Mouse (Mus musculus) limb, embryonic 11.5 days (tissue): ENCODE data around the gene Insig2. TPM values are rescaled to one million over a fixed set of nuclear protein-coding genes. Genes with fewer than 3 reads are reported as not detected.

ENCODE experiments used
- ATAC-seq: fragments of 200-750 bp; cut with Nextera tagmentation; 2 replicates; pipeline ENCODE4 v1.8.0; 2017; ENCODE audit warnings: low read depth; ENCODE audit not compliant: insufficient number of reproducible peaks, low FRiP score, low TSS enrichment
- DNase-seq: peaks from one replicate; pipeline ENCODE4 v3.0.0-alpha.2; 2015; ENCODE audit warnings: low spot score
- H3K27ac ChIP-seq: fragments of 300-500 bp; sonication (generic); replicated peaks from 2 replicates; pipeline ENCODE4 v1.5.1; 2014; ENCODE audit warnings: low read depth, mild to moderate bottlenecking, low read length
- H3K27me3 ChIP-seq: fragments of 300-500 bp; sonication (generic); 2 replicates; pipeline ENCODE4 v1.6.1; 2014; ENCODE audit warnings: mild to moderate bottlenecking, low read length, mixed read lengths; ENCODE audit not compliant: control insufficient read depth, insufficient read depth
- H3K36me3 ChIP-seq: fragments of 300-500 bp; sonication (generic); 2 replicates; pipeline ENCODE4 v1.6.1; 2014; ENCODE audit warnings: mild to moderate bottlenecking, low read length, moderate library complexity, mixed read lengths; ENCODE audit not compliant: control insufficient read depth, insufficient read depth
- H3K4me1 ChIP-seq: fragments of 300-500 bp; sonication (generic); 2 replicates; pipeline ENCODE4 v1.6.1; 2014; ENCODE audit warnings: low read length, mixed read lengths; ENCODE audit not compliant: control insufficient read depth, insufficient read depth
- H3K4me2 ChIP-seq: fragments of 300-500 bp; sonication (generic); 2 replicates; pipeline ENCODE4 v1.6.1; 2014; ENCODE audit warnings: low read depth, mild to moderate bottlenecking, moderate library complexity; ENCODE audit not compliant: severe bottlenecking
- H3K4me3 ChIP-seq: fragments of 300-500 bp; sonication (generic); 2 replicates; pipeline ENCODE4 v1.5.1; 2014; ENCODE audit warnings: low read depth, low read length
- H3K9ac ChIP-seq: fragments of 300-500 bp; sonication (generic); 2 replicates; pipeline ENCODE4 v1.6.1; 2014; ENCODE audit warnings: mild to moderate bottlenecking, low read length
- H3K9me3 ChIP-seq: fragments of 300-500 bp; sonication (generic); 2 replicates; pipeline ENCODE4 v1.6.1; 2016; ENCODE audit warnings: low read length; ENCODE audit not compliant: control insufficient read depth
- WGBS: fragments of 180-500 bp; shearing (Covaris S2); extraction: QIAGEN DNeasy Blood & Tissue Kit; methylation state at CpG from one replicate; pipeline ENCODE4 v1.1.7; 2014; 5-methylcytosine and 5-hydroxymethylcytosine counted together
- polyA plus RNA-seq: library from polyadenylated mRNA; unstranded; fragments of >200 nt; fragmentation: Nextera tagmentation; extraction: Ambion mirVana; gene quantifications from 2 replicates; pipeline ENCODE4 v1.2.1, GENCODE M21; 2014

Gene Insig2
- polyA plus RNA-seq, 1 experiment from 2014 or later = 17.0 TPM

- H3K27me3 ChIP-seq = no peaks in the 10 kb centered on the region
Observed at GRCm38 (mm10) chr1:121313181-121313580, 19.2 kb downstream of the Insig2 start.

GRCm38 (mm10) chr1:121312326-121312725 is 20.1 kb downstream of the Insig2 start:
- H3K27ac ChIP-seq = no peak overlapping the region
- DNase-seq = no peak
- no peaks in the 10 kb centered on the region for H3K27me3 ChIP-seq
- 83% methylated on average over 4 of the region's 4 CpGs for WGBS
- no peaks in the 10 kb centered on the region for H3K4me1 ChIP-seq
- H3K9ac ChIP-seq = no peak overlapping the region
- H3K9me3 ChIP-seq = no peaks in the 10 kb centered on the region
- ATAC-seq = no peak
- H3K36me3 ChIP-seq = no peaks in the 10 kb centered on the region
- H3K4me2 ChIP-seq = no peak overlapping the region
- H3K4me3 ChIP-seq = no peak overlapping the region

More at GRCm38 (mm10) chr1:121313181-121313580, 19.2 kb downstream of the Insig2 start:
- Histone ChIP-seq H3K4me2 (no peak overlapping the region), H3K27ac (no peak overlapping the region), H3K9me3 (no peaks in the 10 kb centered on the region), H3K9ac (no peak overlapping the region), H3K4me1 (no peaks in the 10 kb centered on the region), H3K4me3 (no peak overlapping the region), H3K36me3 (no peaks in the 10 kb centered on the region)
- 92% methylated on average over 1 of the region's 1 CpGs for WGBS
- DNase-seq = no peak
- no peak for ATAC-seq

- DNase-seq = no peak
- H3K36me3 ChIP-seq = no peaks in the 10 kb centered on the region
- WGBS = 92% methylated on average over 5 of the region's 5 CpGs
- ATAC-seq = no peak
- H3K27ac ChIP-seq = no peak overlapping the region
- no peaks in the 10 kb centered on the region for H3K27me3 ChIP-seq
- H3K4me3 ChIP-seq = no peak overlapping the region
- no peak overlapping the region for H3K9ac ChIP-seq
- no peaks in the 10 kb centered on the region for H3K4me1 ChIP-seq
- H3K9me3 ChIP-seq = no peaks in the 10 kb centered on the region
- H3K4me2 ChIP-seq = no peak overlapping the region
Observed at GRCm38 (mm10) chr1:121296717-121297255, 35.6 kb downstream of the Insig2 start.

- no peak for DNase-seq
- no peak overlapping the region for H3K4me2 ChIP-seq
- no peak overlapping the region for H3K9ac ChIP-seq
- no peaks in the 10 kb centered on the region for H3K4me1 ChIP-seq
- no peak overlapping the region for H3K4me3 ChIP-seq
- H3K9me3 ChIP-seq = no peaks in the 10 kb centered on the region
- no peaks in the 10 kb centered on the region for H3K27me3 ChIP-seq
- H3K27ac ChIP-seq = no peak overlapping the region
- no peaks in the 10 kb centered on the region for H3K36me3 ChIP-seq
- ATAC-seq = no peak
- WGBS = 84% methylated on average over 3 of the region's 3 CpGs
Observed at GRCm38 (mm10) chr1:121293571-121293970, 38.8 kb downstream of the Insig2 start.

- ATAC-seq = no peak
- H3K36me3 ChIP-seq = no peaks in the 10 kb centered on the region
- H3K27ac ChIP-seq = no peak overlapping the region
- no peaks in the 10 kb centered on the region for H3K27me3 ChIP-seq
- no peak overlapping the region for H3K4me3 ChIP-seq
- no peak overlapping the region for H3K4me2 ChIP-seq
- no peaks in the 10 kb centered on the region for H3K9me3 ChIP-seq
- H3K9ac ChIP-seq = no peak overlapping the region
- no peak for DNase-seq
- H3K4me1 ChIP-seq = no peaks in the 10 kb centered on the region
- WGBS = 82% methylated on average over 10 of the region's 10 CpGs
Observed at GRCm38 (mm10) chr1:121290841-121291240, 41.5 kb downstream of the Insig2 start.

GRCm38 (mm10) chr1:121290340-121290739 is 42.0 kb downstream of the Insig2 start:
- no peaks in the 10 kb centered on the region for H3K4me1 ChIP-seq
- ATAC-seq (no peak), DNase-seq (no peak)
- no peaks in the 10 kb centered on the region for H3K27me3 ChIP-seq
- no peaks in the 10 kb centered on the region for H3K36me3 ChIP-seq
- H3K9ac ChIP-seq = no peak overlapping the region
- WGBS = 64% methylated on average over 5 of the region's 5 CpGs
- no peak overlapping the region for H3K4me2 ChIP-seq
- no peaks in the 10 kb centered on the region for H3K9me3 ChIP-seq
- H3K4me3 ChIP-seq = no peak overlapping the region
- H3K27ac ChIP-seq = no peak overlapping the region

- WGBS = 90% methylated on average over 2 of the region's 2 CpGs
- Histone ChIP-seq H3K4me2 (no peak overlapping the region), H3K9ac (no peak overlapping the region), H3K4me1 (no peaks in the 10 kb centered on the region), H3K27me3 (no peaks in the 10 kb centered on the region), H3K4me3 (no peak overlapping the region), H3K36me3 (no peaks in the 10 kb centered on the region), H3K9me3 (no peaks in the 10 kb centered on the region), H3K27ac (no peak overlapping the region)
- no peak for ATAC-seq
- no peak for DNase-seq
Observed at GRCm38 (mm10) chr1:121284197-121284596, 48.2 kb downstream of the Insig2 start.

- WGBS = 84% methylated on average over 1 of the region's 1 CpGs
- Histone ChIP-seq H3K9me3 (no peaks in the 10 kb centered on the region), H3K4me1 (no peaks in the 10 kb centered on the region), H3K27me3 (no peaks in the 10 kb centered on the region), H3K27ac (no peak overlapping the region), H3K36me3 (no peaks in the 10 kb centered on the region), H3K4me3 (no peak overlapping the region), H3K9ac (no peak overlapping the region), H3K4me2 (no peak overlapping the region)
- ATAC-seq = no peak
- no peak for DNase-seq
Observed at GRCm38 (mm10) chr1:121280501-121280900, 51.9 kb downstream of the Insig2 start.

GRCm38 (mm10) chr1:121278370-121278769 is 54.0 kb downstream of the Insig2 start:
- 81% methylated on average over 3 of the region's 3 CpGs for WGBS
- H3K27ac ChIP-seq = no peak overlapping the region
- H3K4me1 ChIP-seq = no peaks in the 10 kb centered on the region
- H3K4me2 ChIP-seq = no peak overlapping the region
- no peaks in the 10 kb centered on the region for H3K9me3 ChIP-seq
- DNase-seq (no peak), ATAC-seq (no peak)
- no peaks in the 10 kb centered on the region for H3K27me3 ChIP-seq
- H3K4me3 ChIP-seq = no peak overlapping the region
- no peaks in the 10 kb centered on the region for H3K36me3 ChIP-seq
- H3K9ac ChIP-seq = no peak overlapping the region
